Mouse (Mus musculus) G1E (cell line): ENCODE data around the gene Vmn2r88.
"Not testable (repeated sequence)": the region's sequence is repeated elsewhere in the genome, so short reads cannot be mapped to it uniquely, and the experiment has no call there.

Source experiments
- CTCF ChIP-seq: IDR thresholded peaks from 2 replicates; pipeline ENCODE4 v1.5.1; 2012; ENCODE audit warnings: low read depth, low read length, inconsistent platforms, mixed read lengths
- GATA1 ChIP-seq: IDR thresholded peaks from 2 replicates; pipeline ENCODE4 v1.6.1; 2012; ENCODE audit warnings: borderline replicate concordance, low read length, inconsistent platforms, mixed read lengths
- POLR2AphosphoS5 ChIP-seq: IDR thresholded peaks from 2 replicates; pipeline ENCODE4 v1.6.1; 2012; ENCODE audit warnings: low read depth, low read length, inconsistent platforms; ENCODE audit not compliant: insufficient replicate concordance
- TAL1 ChIP-seq: conservative IDR thresholded peaks from 2 replicates; pipeline ENCODE4 v1.6.1; 2012; ENCODE audit warnings: low read depth, low read length, inconsistent platforms, mixed read lengths

DNA sequence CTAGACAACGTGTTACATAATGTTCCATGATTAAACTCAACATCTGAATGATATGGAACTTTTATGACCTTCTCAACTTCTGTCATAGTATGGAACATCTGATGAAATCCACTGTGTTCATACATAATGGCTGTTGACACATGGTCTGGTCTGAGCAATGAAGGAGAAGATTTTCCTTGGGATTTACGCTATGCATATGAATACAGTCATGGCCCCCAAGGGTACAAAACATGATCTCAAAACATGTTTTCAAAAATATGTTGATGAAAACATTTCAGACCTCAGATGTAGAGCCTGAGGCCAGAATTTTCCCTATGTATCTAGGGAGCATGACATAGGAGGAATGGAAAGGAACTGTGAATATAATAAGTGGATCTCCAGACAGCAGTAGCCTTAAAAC, 40.9 kb downstream of the Vmn2r88 start, which contains the start of gene Vmn2r89:
- not testable (repeated sequence) for TF ChIP-seq CTCF, GATA1, POLR2AphosphoS5, TAL1
